Mouse (Mus musculus) heart, adult 2 months (tissue): ENCODE measurements around the gene Krt87. TPM values are rescaled to one million over a fixed set of nuclear protein-coding genes. Genes with fewer than 3 reads are reported as not detected.

ENCODE experiments used
- DNase-seq, 2 experiments: peaks; one replicate each; pipeline ENCODE4 v3.0.0; 2021
- H3K27ac ChIP-seq: fragments of 200-600 bp; 2 replicates; pipeline ENCODE4 v1.8.1; 2022
- H3K27me3 ChIP-seq: fragments of 200-500 bp; 2 replicates; pipeline ENCODE4 v1.6.1; 2012; ENCODE audit warnings: mild to moderate bottlenecking, low read length, inconsistent platforms, mixed read lengths; ENCODE audit not compliant: control insufficient read depth, insufficient read depth
- H3K36me3 ChIP-seq: fragments of 200-500 bp; 2 replicates; pipeline ENCODE4 v1.6.1; 2012; ENCODE audit warnings: low read length, inconsistent platforms; ENCODE audit not compliant: control insufficient read depth, insufficient read depth
- H3K4me1 ChIP-seq: fragments of 200-500 bp; 2 replicates; pipeline ENCODE4 v1.6.1; 2011; ENCODE audit warnings: low read length; ENCODE audit not compliant: control insufficient read depth, insufficient read depth
- H3K4me3 ChIP-seq: fragments of 200-600 bp; 2 replicates; pipeline ENCODE4 v1.8.1; 2022
- H3K79me2 ChIP-seq: fragments of 200-500 bp; replicated peaks from 2 replicates; pipeline ENCODE4 v1.6.1; 2012; ENCODE audit warnings: mild to moderate bottlenecking, inconsistent platforms, low read length, moderate library complexity, mixed read lengths; ENCODE audit not compliant: control insufficient read depth, insufficient read depth
- H3K9ac ChIP-seq: fragments of 200-500 bp; 2 replicates; pipeline ENCODE4 v1.6.1; 2012; ENCODE audit warnings: low read depth, mild to moderate bottlenecking, control low read depth, inconsistent platforms, low read length, mixed read lengths
- CTCF ChIP-seq: fragments of 200-600 bp; IDR thresholded peaks from 2 replicates; pipeline ENCODE4 v1.8.1; 2022; ENCODE audit warnings: antibody characterized with exemption, mild to moderate bottlenecking, moderate library complexity
- EP300 ChIP-seq: fragments of 200-500 bp; IDR thresholded peaks from 2 replicates; pipeline ENCODE4 v1.6.1; 2011; ENCODE audit warnings: low read depth, low read length, control low read depth; ENCODE audit not compliant: insufficient read depth
- POLR2A ChIP-seq: fragments of 200-500 bp; IDR thresholded peaks from 2 replicates; pipeline ENCODE4 v1.6.1; 2011; ENCODE audit warnings: mild to moderate bottlenecking, low read depth, low read length, control low read depth; ENCODE audit not compliant: insufficient read depth
- WGBS: fragments of 180-500 bp; shearing (Covaris S2); methylation state at CpG from one replicate; pipeline ENCODE4 v1.1.7; 2018; 5-methylcytosine and 5-hydroxymethylcytosine counted together
- intact Hi-C: fragments of 180-260 bp; cut with DNase I; formaldehyde crosslinking; loops from one replicate; pipeline ENCODE4 v1.15.1; 2025
- long read RNA-seq: library from polyadenylated mRNA; stranded (forward); transcript quantifications from one replicate; pipeline ENCODE4 v2.0.0, GENCODE M21; 2021
- polyA plus RNA-seq: library from polyadenylated mRNA; depleted of rRNA; stranded (reverse); fragments of >200 nt; gene quantifications from 2 replicates; pipeline ENCODE4 v1.2.3, GENCODE M21; 2012; rRNA removed
- total RNA-seq, 2 experiments: library from RNA; stranded (reverse); gene quantifications; 2 replicates each; pipeline ENCODE4 v1.2.3; 2021

Krt87 gene
- total RNA-seq (not detected), polyA plus RNA-seq (not detected in 2 replicates)
- long read RNA-seq, result 0 reads

- 3% methylated on average over 34 of the region's 34 CpGs for WGBS
- no peak for DNase-seq
- H3K9ac ChIP-seq, result no peak within 1 kb of the TSS
- no peaks in the 10 kb centered on the region for H3K79me2 ChIP-seq
- TF ChIP-seq EP300 (no peak), CTCF (no peak), POLR2A (no peak)
- no peak within 1 kb of the TSS for H3K4me3 ChIP-seq
- intact Hi-C loops, result no loop called here
- no peak within 1 kb of the TSS for H3K27ac ChIP-seq
- H3K36me3 ChIP-seq, result no peaks in the 10 kb centered on the region
- peaks cover 5% of the 10 kb centered on the region for H3K27me3 ChIP-seq
- H3K4me1 ChIP-seq, result no peaks in the 10 kb centered on the region
Measured at GRCm38 (mm10) chr15:101438555-101438954, at the start of gene Krt87. Gene Krt87 (minus strand): TSS chr15:101438804.

GRCm38 (mm10) chr15:101485911-101486635 is 47.5 kb upstream of the Krt87 start:
- H3K9ac ChIP-seq, result no peak overlapping the region
- 77% methylated on average over 11 of the region's 11 CpGs for WGBS
- intact Hi-C loops, result no loop called here

GRCm38 (mm10) chr15:101484939-101485338 is 46.3 kb upstream of the Krt87 start:
- DNase-seq, result no peak
- H3K9ac ChIP-seq, result no peak overlapping the region
- WGBS, result 78% methylated on average over 1 of the region's 1 CpGs
- H3K27ac ChIP-seq, result no peak overlapping the region
- no peaks in the 10 kb centered on the region for H3K79me2 ChIP-seq
- no peak for TF ChIP-seq CTCF
- no peak for TF ChIP-seq POLR2A
- no peak for TF ChIP-seq EP300
- intact Hi-C loops, result no loop called here
- no peaks in the 10 kb centered on the region for H3K27me3 ChIP-seq
- no peaks in the 10 kb centered on the region for H3K4me1 ChIP-seq
- no peak overlapping the region for H3K4me3 ChIP-seq
- no peaks in the 10 kb centered on the region for H3K36me3 ChIP-seq

More at GRCm38 (mm10) chr15:101485911-101486635, 47.5 kb upstream of the Krt87 start:
- no peaks in the 10 kb centered on the region for H3K27me3 ChIP-seq
- DNase-seq, result no peak
- TF ChIP-seq POLR2A, result no peak
- no peak for TF ChIP-seq CTCF
- no peak for TF ChIP-seq EP300
- no peaks in the 10 kb centered on the region for H3K79me2 ChIP-seq
- H3K27ac ChIP-seq, result no peak overlapping the region
- no peak overlapping the region for H3K4me3 ChIP-seq
- no peaks in the 10 kb centered on the region for H3K4me1 ChIP-seq
- no peaks in the 10 kb centered on the region for H3K36me3 ChIP-seq

DNA sequence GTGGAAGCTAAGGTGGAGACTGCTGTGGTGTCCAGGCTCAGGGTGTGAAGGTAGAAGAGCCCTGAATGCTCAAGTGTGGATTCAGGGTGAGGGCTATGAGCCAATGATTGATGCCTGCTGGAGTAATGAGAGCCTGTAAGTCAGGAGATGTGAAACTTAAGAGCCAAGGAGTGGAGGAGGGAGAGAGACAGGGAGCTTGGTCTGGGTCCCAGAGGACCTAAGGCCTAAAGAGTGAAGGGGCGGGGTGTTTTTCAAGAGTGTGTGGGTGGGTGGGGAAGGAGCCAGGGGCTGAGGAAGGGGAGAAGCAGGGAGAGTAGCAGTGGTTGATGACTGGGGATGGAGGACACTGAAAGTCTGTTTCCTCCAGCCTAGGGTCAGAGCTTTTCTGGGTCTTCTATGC is 45.0 kb upstream of the Krt87 start:
- intact Hi-C loops, result no loop called here
- DNase-seq, result no peak
- no peaks in the 10 kb centered on the region for H3K79me2 ChIP-seq
- no peaks in the 10 kb centered on the region for H3K4me1 ChIP-seq
- H3K4me3 ChIP-seq, result no peak overlapping the region
- no peak overlapping the region for H3K9ac ChIP-seq
- 59% methylated on average over 1 of the region's 1 CpGs for WGBS
- no peaks in the 10 kb centered on the region for H3K27me3 ChIP-seq
- no peak overlapping the region for H3K27ac ChIP-seq
- no peaks in the 10 kb centered on the region for H3K36me3 ChIP-seq
- TF ChIP-seq POLR2A (no peak), CTCF (no peak), EP300 (no peak)

GRCm38 (mm10) chr15:101482056-101482455 is 43.5 kb upstream of the Krt87 start:
- H3K4me3 ChIP-seq, result no peak overlapping the region
- no peaks in the 10 kb centered on the region for H3K4me1 ChIP-seq
- whole genome bisulfite sequencing, result 40% methylated on average over 4 of the region's 4 CpGs
- intact Hi-C loops, result no loop called here
- no peaks in the 10 kb centered on the region for H3K36me3 ChIP-seq
- TF ChIP-seq POLR2A (no peak), EP300 (no peak), CTCF (no peak)
- no peak overlapping the region for H3K27ac ChIP-seq
- H3K27me3 ChIP-seq, result no peaks in the 10 kb centered on the region
- no peak overlapping the region for H3K9ac ChIP-seq
- H3K79me2 ChIP-seq, result no peaks in the 10 kb centered on the region
- DNase-seq, result no peak

DNA sequence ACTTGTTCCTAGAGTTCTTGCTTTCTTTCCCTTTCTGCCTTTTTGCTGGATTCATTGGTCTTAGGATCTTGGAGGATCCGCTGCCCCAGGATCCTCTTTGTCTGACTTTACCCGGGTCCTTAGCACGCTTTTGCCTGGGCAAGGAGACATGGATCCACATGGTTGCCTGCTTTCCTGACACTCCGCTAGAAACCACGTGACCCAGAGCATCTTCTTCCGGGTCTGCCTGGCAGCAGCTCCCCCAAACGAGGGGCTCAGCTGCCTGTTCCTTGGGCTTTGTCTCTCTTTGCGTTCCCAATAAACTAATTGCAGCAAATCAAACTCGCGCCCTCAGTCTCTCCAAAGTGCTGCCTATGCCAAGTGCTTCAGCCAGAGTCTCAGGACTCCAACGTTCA is 41.1 kb upstream of the Krt87 start:
- Histone ChIP-seq H3K36me3 (no peaks in the 10 kb centered on the region), H3K4me1 (no peaks in the 10 kb centered on the region), H3K9ac (no peak overlapping the region), H3K27me3 (no peaks in the 10 kb centered on the region), H3K27ac (no peak overlapping the region), H3K79me2 (no peaks in the 10 kb centered on the region), H3K4me3 (no peak overlapping the region)
- WGBS, result 29% methylated on average over 11 of the region's 11 CpGs
- intact Hi-C loops, result no loop called here
- TF ChIP-seq EP300 (no peak), POLR2A (no peak), CTCF (no peak)
- DNase-seq, result no peak
